Mouse (Mus musculus) thymus, adult 2 months (tissue): ENCODE measurements at regions not wholly inside any gene's neighbourhood (a gene's known extent, or its start where the extent isn't known, plus 50 kb on each side); places are given as distances from the start of the nearest gene placed in this dataset.

Source experiments
- CTCF ChIP-seq: fragments of 200-500 bp; IDR thresholded peaks from 2 replicates; pipeline ENCODE4 v1.5.1; 2012; ENCODE audit warnings: mild to moderate bottlenecking, control low read depth, low read length, moderate library complexity, borderline replicate concordance; ENCODE audit not compliant: control insufficient read depth, poor library complexity, insufficient read depth; ENCODE audit errors: extremely low read depth
- POLR2A ChIP-seq: fragments of 200-500 bp; IDR thresholded peaks from 2 replicates; pipeline ENCODE4 v1.6.1; 2012; ENCODE audit warnings: mild to moderate bottlenecking, low read length, control low read depth, moderate library complexity; ENCODE audit not compliant: control insufficient read depth, poor library complexity, insufficient read depth; ENCODE audit errors: extremely low read depth

DNA sequence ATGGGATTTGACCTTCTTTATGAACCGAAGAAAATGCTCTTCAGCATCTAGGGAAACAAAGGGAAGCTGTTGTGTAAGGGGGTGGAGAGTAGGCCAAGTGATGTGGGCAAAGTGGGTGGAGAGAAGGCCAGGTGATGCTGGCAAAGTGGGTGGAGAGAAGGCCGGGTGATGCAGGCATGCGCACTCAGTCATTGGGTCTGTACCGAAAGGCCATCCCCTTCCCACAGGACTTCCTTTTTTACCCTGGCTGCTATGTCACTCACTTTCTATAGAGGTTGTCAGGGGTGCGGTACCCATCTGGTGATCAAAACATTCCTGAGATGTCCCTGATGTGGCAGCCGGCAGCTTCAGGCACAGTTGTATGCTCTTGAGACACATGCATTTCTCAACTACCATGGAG is 131.2 kb upstream of the Prok2 start:
- TF ChIP-seq POLR2A = no peak
- no peak for TF ChIP-seq CTCF
